Mouse (Mus musculus) thymus, postnatal 25 days (tissue): ENCODE results near the gene D330020A13Rik.
A peak's percentile ranks its signal among the peaks of the same experiment; 100 is the strongest.

ENCODE experiments used
- DNase-seq: peaks from one replicate; pipeline ENCODE4 v3.0.0; 2022

D330020A13Rik gene

DNA sequence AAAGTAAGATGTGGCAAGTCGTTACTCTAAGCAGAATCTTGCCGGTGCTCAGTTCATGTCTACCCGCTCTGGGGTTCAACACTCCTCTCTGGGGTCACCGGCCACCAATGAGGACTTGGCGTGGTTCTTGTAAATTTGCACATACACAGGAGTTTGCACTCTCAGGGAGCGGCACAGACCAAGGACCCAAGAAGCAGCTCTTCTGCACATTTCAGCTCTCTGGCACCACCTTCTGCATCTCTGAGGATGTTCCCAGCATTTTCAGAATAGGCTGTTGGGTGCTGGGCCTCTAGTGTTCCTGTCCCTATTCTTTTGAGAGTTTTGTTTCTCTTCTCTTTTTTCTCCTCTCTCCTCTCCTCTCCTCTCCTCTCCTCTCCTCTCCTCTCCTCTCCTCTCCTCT, 7.0 kb downstream of the D330020A13Rik start:
- peak; percentile 44 for DNase-seq

GRCm38 (mm10) chr6:120302755-120303316, 8.7 kb downstream of the D330020A13Rik start:
- no peak for DNase-seq

DNA sequence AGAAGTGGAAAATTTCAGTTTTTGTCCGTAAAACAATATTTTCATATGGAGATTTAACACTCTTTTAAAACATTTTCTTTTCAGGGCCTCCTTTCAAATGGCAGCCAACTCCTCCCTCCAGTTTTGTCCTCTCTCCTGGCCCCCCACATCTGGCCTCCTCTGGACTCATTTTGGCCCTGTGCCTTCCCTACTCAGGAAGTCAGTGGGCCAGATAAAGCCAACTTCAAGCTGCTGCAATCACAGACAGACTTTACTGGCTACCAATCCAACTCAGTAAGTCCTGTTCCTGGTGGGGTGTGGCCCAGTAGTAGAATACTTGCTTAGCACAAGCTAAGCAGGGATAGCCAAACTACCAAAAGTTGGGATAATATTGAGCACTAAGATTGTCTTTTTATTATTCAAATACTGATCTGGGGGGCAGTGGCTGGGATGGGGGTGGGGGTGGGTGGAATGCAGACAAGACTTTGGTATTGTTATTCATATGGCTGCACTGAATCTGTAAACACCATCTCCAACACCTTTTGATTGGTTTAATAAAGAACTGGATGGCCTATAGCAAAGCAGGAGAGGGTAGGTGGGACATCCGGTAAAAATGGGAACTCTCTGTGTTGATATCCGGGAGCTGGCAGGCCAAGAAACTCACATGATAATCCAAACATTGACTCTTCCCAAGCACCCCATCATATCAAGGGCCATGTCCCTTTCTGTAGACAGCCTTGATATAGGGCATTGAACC, 12.9 kb downstream of the D330020A13Rik start:
- no peak for DNase-seq

DNA sequence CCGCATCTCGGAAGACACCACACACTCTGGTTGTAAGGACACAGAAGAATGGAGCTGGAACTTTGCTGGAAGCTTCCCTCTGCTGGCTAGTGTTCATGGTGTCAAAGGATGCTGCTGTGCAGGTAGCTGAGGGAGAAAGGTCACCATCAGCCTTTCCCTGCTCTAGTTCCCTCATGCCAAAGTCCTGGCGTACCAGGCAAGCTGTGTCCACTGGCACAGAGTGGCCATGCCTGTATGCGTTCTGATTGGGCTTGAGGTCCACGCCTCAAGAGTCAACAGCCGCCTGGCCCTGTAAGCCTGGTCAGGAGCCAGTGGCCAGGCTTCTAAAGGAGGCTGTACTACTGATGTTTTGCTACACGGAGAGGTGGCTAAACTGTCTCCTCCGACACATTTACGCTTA, 15.2 kb downstream of the D330020A13Rik start:
- no peak for DNase-seq

GRCm38 (mm10) chr6:120309787-120310186, 15.6 kb downstream of the D330020A13Rik start:
- DNase-seq: no peak

- DNase-seq: no peak
Observed at GRCm38 (mm10) chr6:120312443-120312842, 18.3 kb downstream of the D330020A13Rik start.

DNA sequence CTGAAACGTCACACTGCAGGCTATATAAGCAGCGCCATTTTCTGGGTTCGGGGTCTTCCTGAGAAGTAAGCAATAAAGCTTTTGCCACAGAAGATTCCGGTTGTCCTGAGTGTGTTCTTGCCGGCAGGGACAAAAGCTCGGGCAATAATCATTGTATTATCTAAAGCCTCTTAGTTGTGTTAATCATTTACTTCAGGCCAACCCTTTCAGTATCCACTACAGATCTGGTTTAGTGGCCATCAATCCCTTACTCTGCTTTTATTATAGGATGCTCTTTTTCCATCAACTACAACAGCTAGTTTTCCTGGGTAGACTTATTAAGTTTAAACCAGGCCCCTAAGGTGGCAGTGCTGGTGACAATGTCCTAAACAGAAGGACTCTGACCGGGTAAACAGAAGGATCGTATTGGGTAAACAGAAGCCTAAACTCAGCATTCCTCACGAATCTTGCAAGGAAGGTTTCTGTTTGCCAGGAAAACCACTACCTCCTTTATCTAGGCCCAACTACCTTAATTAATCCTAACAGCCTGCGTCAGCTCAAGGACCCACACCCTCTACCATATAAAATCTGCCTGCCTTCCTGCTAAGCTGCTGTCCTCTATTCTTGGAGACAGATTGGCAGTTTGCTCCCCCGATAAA, 24.3 kb downstream of the D330020A13Rik start:
- no peak for DNase-seq

GRCm38 (mm10) chr6:120319129-120319528, 25.0 kb downstream of the D330020A13Rik start:
- DNase-seq: no peak

DNA sequence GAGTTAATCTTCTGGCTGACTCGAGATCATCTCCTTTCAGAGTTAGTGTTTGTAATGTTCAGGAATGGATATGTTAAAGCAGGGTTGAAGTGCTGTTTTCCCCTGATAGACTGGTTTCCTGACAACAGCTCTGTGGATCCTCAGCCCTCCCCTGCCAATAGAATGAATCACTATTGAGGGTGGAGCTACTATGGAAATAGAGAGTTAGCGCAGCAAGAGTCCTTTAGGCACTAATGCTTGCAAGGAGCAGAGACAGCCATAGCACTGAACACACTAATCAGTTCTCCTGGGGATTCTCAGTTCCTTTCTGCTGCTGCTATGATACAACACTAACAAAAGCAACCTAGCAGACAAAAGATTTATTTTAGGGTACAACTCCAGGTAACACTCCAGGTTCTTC, 26.2 kb downstream of the D330020A13Rik start:
- DNase-seq: no peak

- DNase-seq: peak; percentile 40
Observed at GRCm38 (mm10) chr6:120324295-120324927, 30.2 kb downstream of the D330020A13Rik start.

GRCm38 (mm10) chr6:120332351-120332750, 38.2 kb downstream of the D330020A13Rik start:
- no peak for DNase-seq

DNA sequence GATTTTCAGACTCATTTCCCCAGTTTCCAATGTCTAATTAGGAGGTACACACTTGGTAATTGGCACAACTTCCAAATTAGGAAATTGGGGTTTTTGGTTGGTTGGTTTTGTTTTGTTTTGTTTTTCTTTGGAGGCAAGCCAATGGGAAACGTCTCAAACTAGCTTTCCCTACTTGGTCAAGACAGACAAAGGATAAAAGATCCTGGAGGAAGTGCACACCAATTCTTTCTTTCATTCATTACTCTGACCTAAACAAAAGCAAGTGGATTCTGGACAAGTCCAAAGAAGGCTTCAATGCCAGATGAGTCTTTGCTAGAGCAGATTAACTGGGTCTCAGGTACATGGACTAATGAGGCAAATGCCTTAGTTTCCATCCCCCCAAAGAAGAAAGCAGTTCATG, 49.8 kb downstream of the D330020A13Rik start:
- no peak for DNase-seq
